Mouse (Mus musculus): ENCODE measurements around the gene Smpd2. TPM values are rescaled to one million over a fixed set of nuclear protein-coding genes. Genes with fewer than 3 reads are reported as not detected.
A peak's percentile ranks its signal among the peaks of the same experiment; 100 is the strongest.

Gene Smpd2
- polyA plus RNA-seq, 1 experiment from 2014 or later, result 42.4 TPM

GRCm38 (mm10) chr10:41450137-41450670 lies 40.0 kb downstream of the Smpd2 start, which contains the start of gene Zbtb24:
Gene Zbtb24 (plus strand): TSS chr10:41450383.
- peak within 1 kb of the TSS; percentile 96 for H3K4me3 ChIP-seq (replicated peaks)
- peak within 1 kb of the TSS; percentile 87 for H3K27ac ChIP-seq (replicated peaks)
- H3K4me1 ChIP-seq, result peaks cover 45% of the 10 kb centered on the region
- H3K4me2 ChIP-seq, result peak within 1 kb of the TSS; percentile 73
- H3K9ac ChIP-seq (replicated peaks), result peak within 1 kb of the TSS; percentile 82
- no peaks in the 10 kb centered on the region for H3K9me3 ChIP-seq (replicated peaks)
- peaks cover 16% of the 10 kb centered on the region for H3K36me3 ChIP-seq
- ATAC-seq (ENCODE audit: low FRiP score), result peak; percentile 94
- no peaks in the 10 kb centered on the region for H3K27me3 ChIP-seq (replicated peaks)
- under 1% methylated on average over 48 of the region's 49 CpGs for WGBS

- H3K4me1 ChIP-seq, result peaks cover 41% of the 10 kb centered on the region
- H3K36me3 ChIP-seq, result peaks cover 11% of the 10 kb centered on the region
- peak overlapping the region; percentile 96 for H3K4me3 ChIP-seq (replicated peaks)
- H3K27me3 ChIP-seq (replicated peaks), result no peaks in the 10 kb centered on the region
- no peaks in the 10 kb centered on the region for H3K9me3 ChIP-seq (replicated peaks)
- H3K4me2 ChIP-seq, result peak overlapping the region; percentile 73
- WGBS, result 8% methylated on average over 14 of the region's 14 CpGs
- peak overlapping the region; percentile 82 for H3K9ac ChIP-seq (replicated peaks)
- ATAC-seq (ENCODE audit: low FRiP score), result peak; percentile 86
- H3K27ac ChIP-seq (replicated peaks), result peak overlapping the region; percentile 87
Measured at GRCm38 (mm10) chr10:41449684-41450083, 40.5 kb downstream of the Smpd2 start.

- WGBS, result 78% methylated on average over 1 of the region's 1 CpGs
- Histone ChIP-seq H3K4me3 (replicated peaks) (no peak overlapping the region), H3K9ac (replicated peaks) (no peak overlapping the region), H3K27me3 (replicated peaks) (no peaks in the 10 kb centered on the region), H3K4me2 (no peak overlapping the region), H3K27ac (replicated peaks) (no peak overlapping the region), H3K4me1 (peaks cover 30% of the 10 kb centered on the region), H3K9me3 (replicated peaks) (no peaks in the 10 kb centered on the region), H3K36me3 (peaks cover 11% of the 10 kb centered on the region)
- ATAC-seq (ENCODE audit: low FRiP score), result no peak
Measured at GRCm38 (mm10) chr10:41448216-41448615, 42.0 kb downstream of the Smpd2 start.

Other genes with a start within 250 kb of the Smpd2 start
- 28.7 and 32.1 TPM in 2 replicates for gene Fig4, start 187.1 kb downstream of the Smpd2 start, polyA plus RNA-seq (2015; fragmentation: Nextera tagmentation; extraction: Ambion mirVana)
- 0.10 and 0.19 TPM in 2 replicates for gene Ak9, start 186.4 kb downstream of the Smpd2 start, polyA plus RNA-seq (2015; fragmentation: Nextera tagmentation; extraction: Ambion mirVana)
- gene Zbtb24, start 40.0 kb downstream of the Smpd2 start, polyA plus RNA-seq (2015; fragmentation: Nextera tagmentation; extraction: Ambion mirVana), result 17.7 and 17.9 TPM in 2 replicates
- 22.7 and 29.6 TPM in 2 replicates for gene Mical1, start 14.1 kb downstream of the Smpd2 start, polyA plus RNA-seq (2015; fragmentation: Nextera tagmentation; extraction: Ambion mirVana)
- 4.2 and 4.6 TPM in 2 replicates for gene Ppil6, start 70 bp upstream of the Smpd2 start, polyA plus RNA-seq (2015; fragmentation: Nextera tagmentation; extraction: Ambion mirVana)
- gene Cd164, start 29.0 kb upstream of the Smpd2 start, polyA plus RNA-seq (2015; fragmentation: Nextera tagmentation; extraction: Ambion mirVana), result 49.9 and 78.2 TPM in 2 replicates
- gene Ccdc162, start 226.3 kb upstream of the Smpd2 start, polyA plus RNA-seq (2015; fragmentation: Nextera tagmentation; extraction: Ambion mirVana), result 1.2 and 1.3 TPM in 2 replicates